Mouse (Mus musculus) adrenal gland, postnatal 4 days (tissue): Measurements from ENCODE around the gene Lrrc3. TPM values are rescaled to one million over a fixed set of nuclear protein-coding genes. Genes with fewer than 3 reads are reported as not detected.

Experiments
- DNase-seq, 2 experiments: peaks; one replicate each; pipeline ENCODE4 v3.0.0; 2021 to 2022; ENCODE audit warnings: low spot score in 2 of 2, mixed read lengths in 2 of 2
- total RNA-seq, 2 experiments: library from RNA; stranded (reverse); gene quantifications; 2 replicates each; pipeline ENCODE4 v1.2.3; 2021

Gene Lrrc3
- total RNA-seq, 2 experiments from 2014 or later, result 9.8 to 14.6 TPM

DNA sequence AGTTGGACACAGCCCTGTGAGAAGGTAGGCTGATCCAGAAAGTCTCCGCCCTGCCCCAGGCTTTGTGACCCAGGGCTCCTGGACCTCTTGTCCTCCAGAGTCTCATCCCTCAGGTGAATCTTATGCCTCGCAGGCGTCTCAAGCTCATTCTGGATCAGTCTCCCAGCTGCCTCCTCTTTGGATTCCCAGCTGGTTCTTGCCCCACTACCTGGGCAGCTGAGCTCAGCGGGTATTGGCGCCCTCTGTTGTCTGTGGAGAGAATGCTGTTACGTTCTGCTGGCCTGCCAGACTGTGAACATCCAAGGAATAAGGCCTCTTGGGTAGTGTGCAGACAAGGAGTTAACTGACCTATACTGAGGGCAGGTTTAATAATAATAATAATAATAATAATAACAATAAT is 23.4 kb downstream of the Lrrc3 start:
- no peak for DNase-seq

- no peak for DNase-seq
These were observed 32.7 kb downstream of the Lrrc3 start for GRCm38 (mm10) chr10:77869651-77870050.

DNA sequence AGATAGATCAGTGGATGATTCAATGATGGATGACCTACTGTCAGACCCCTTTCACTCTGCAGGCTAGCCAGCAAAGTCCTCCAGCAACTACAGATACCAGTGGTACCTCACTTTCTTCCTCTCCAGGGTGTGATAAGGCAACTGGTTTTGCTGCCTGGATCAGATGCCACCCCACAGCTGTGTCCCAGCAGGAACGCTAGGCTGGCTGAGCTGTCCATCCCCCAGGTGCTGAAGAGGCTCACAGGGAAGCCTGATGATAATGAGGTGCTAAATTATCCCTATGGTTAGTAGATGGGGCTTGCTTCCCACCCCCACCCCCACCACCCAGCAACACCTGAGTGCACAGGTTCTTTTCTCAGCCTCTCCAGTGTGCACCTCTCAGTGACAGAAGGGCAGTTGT is 34.8 kb downstream of the Lrrc3 start:
- DNase-seq, result no peak

DNA sequence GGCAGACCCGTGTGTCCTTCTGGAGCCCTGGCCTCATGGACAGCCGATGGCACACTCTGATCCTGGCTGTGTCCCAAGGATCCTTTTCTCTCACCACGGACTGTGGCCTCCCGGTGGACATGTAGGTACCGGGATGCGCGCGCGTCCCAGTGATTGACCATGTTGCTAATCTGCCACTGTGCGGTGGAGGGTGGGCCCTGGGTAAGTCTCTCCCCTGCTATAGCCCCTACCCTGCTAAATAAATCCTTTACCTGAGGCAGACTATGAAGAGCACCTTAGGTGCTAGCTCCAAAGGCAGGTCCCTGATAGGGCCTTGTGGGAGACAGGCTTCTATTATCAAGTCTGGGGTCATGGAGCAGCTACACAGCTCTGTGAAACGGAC is 37.6 kb downstream of the Lrrc3 start:
- DNase-seq, result no peak

DNA sequence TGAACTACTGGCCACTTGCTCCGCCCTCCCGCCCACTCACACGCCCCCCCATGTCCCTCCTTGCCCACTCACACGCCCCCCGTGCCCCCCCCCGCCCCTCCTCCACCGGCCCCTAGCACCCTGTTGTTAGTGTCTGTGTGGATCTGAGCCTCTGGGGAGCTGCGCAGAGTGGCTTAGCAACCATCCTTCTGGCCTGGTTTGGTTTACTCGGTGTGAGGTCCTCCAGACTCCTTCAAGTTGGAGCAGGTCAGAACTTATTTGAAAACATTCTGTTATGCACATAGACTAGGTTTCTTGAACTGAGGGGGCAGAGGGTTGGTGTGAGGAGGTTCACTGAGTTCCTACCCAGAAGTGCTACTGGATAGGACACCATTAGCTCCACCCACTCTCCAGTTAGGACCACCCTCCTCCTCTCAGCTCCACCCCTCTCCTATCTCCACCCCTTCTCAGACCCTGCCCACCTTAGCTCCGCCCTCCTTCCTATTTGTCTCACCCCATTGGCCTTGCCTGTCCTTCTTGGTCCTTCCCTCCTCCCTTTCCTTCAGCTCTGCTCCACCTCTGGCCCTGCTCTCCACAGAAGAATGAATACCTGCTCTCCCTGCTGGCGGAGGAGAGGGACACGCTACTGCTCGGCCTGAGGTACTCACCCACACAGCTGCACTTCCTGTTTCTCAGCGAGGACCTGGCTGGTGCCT is 38.1 kb downstream of the Lrrc3 start:
- DNase-seq, result no peak

GRCm38 (mm10) chr10:77861675-77862074 is 40.7 kb downstream of the Lrrc3 start, which contains the start of gene Gm3285:
Gm3285 (plus strand) TSS chr10:77861975.
- DNase-seq, result no peak

GRCm38 (mm10) chr10:77852559-77852958 is 49.8 kb downstream of the Lrrc3 start, which contains the start of gene Gm10318:
Gm10318 (plus strand) TSS chr10:77852859.
- no peak for DNase-seq

Other genes with a start within 250 kb of the Lrrc3 start
- 1 to 10 TPM in 1 of 2 experiments, under 1 TPM in 1; 0.45 to 1.0 TPM for gene Tspear, start 216.0 kb downstream of the Lrrc3 start, total RNA-seq
- gene Gm19402, start 211.8 kb downstream of the Lrrc3 start, total RNA-seq, result not detected
- gene Gm9508, start 205.3 kb downstream of the Lrrc3 start, total RNA-seq, result not detected
- not detected for gene Gm10272, start 195.9 kb downstream of the Lrrc3 start, total RNA-seq
- not detected for gene Gm10024, start 191.1 kb downstream of the Lrrc3 start, total RNA-seq
- gene Gm10142, start 186.7 kb downstream of the Lrrc3 start, total RNA-seq, result not detected
- gene Krtap12-1, start 181.9 kb downstream of the Lrrc3 start, total RNA-seq, result not detected
- gene Gm10100, start 176.1 kb downstream of the Lrrc3 start, total RNA-seq, result not detected
- gene Gm18596, start 159.9 kb downstream of the Lrrc3 start, total RNA-seq, result not detected
- gene Gm9736, start 151.2 kb downstream of the Lrrc3 start, total RNA-seq, result not detected
- not detected for gene Gm3233, start 142.9 kb downstream of the Lrrc3 start, total RNA-seq
- gene Gm3238, start 131.2 kb downstream of the Lrrc3 start, total RNA-seq, result not detected
- gene Gm7138, start 125.6 kb downstream of the Lrrc3 start, total RNA-seq, result not detected
- gene Gm3250, start 120.0 kb downstream of the Lrrc3 start, total RNA-seq, result not detected
- gene Gm7137, start 114.3 kb downstream of the Lrrc3 start, total RNA-seq, result not detected
- gene Gm9639, start 107.5 kb downstream of the Lrrc3 start, total RNA-seq, result not detected
- not detected for gene Gm19668, start 103.4 kb downstream of the Lrrc3 start, total RNA-seq
- not detected for gene Gm9507, start 90.7 kb downstream of the Lrrc3 start, total RNA-seq
- gene Gm2696, start 87.9 kb downstream of the Lrrc3 start, total RNA-seq, result not detected
- gene Krtap10-4, start 75.4 kb downstream of the Lrrc3 start, total RNA-seq, result not detected
- not detected for gene Krtap10-10, start 66.6 kb downstream of the Lrrc3 start, total RNA-seq
- not detected for gene Gm36176, start 55.7 kb downstream of the Lrrc3 start, total RNA-seq
- not detected for gene Gm10318, start 49.7 kb downstream of the Lrrc3 start, total RNA-seq
- gene Gm3285, start 40.6 kb downstream of the Lrrc3 start, total RNA-seq, result not detected
- 1 to 10 TPM; 4.1 to 4.3 TPM for gene Trpm2, start 68.0 kb upstream of the Lrrc3 start, total RNA-seq
- 10 to 100 TPM; 21.3 to 25.1 TPM for gene 1810043G02Rik, start 76.0 kb upstream of the Lrrc3 start, total RNA-seq
- gene Pfkl, start 107.5 kb upstream of the Lrrc3 start, total RNA-seq, result 10 to 100 TPM; 85.6 to 87.2 TPM
- gene Dnmt3l, start 139.4 kb upstream of the Lrrc3 start, total RNA-seq, result 1 to 10 TPM; 2.9 to 3.2 TPM
- not detected for gene Aire, start 141.1 kb upstream of the Lrrc3 start, total RNA-seq
- 10 to 100 TPM; 15.4 to 19.4 TPM for gene Icosl, start 166.8 kb upstream of the Lrrc3 start, total RNA-seq